Mouse (Mus musculus) ovary, postnatal 14 days (tissue): ENCODE measurements around the gene Paxbp1.

Experiments
- DNase-seq: peaks from one replicate; pipeline ENCODE4 v3.0.0; 2022; ENCODE audit warnings: low spot score

Paxbp1 gene

DNA sequence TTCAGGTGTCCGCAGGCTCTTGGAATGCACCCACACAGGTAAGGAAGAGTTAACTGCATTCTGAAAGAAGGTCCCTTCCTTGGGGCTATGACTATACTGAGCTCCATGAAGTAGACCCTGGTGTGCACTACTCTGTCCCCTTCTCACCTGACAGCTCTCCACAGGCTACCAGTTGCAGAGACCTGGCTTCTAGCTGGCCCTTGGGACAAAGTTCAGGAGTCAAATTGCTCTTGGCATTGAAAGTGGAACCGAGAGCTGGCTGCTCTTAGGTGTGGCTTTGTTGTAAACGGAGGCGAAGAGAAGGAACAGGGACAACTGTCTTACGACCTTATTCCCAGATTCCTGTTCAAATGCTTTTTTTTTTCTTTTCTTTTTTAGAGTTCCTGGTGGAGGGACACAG, 10.8 kb upstream of the Paxbp1 start:
- no peak for DNase-seq

DNA sequence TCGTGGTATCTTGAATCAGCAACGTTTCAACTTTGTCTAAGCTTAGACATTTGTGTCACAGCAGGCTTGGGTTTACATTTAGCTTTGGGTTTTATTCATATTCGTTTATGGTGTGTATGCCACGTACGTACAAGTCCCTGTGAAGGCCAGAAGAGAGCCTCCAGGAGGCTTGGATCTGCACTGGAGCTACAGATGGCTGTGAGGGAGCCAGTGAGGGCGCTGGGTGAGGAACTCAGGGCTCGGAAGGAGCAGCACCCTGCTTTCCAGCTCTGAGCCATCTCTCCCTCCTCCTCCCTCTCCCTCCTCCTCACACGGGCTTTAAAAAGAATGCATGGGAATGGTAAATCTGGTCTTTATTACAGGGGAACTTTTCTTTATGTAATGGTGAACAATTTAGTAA, 9.3 kb upstream of the Paxbp1 start:
- DNase-seq, result no peak

DNA sequence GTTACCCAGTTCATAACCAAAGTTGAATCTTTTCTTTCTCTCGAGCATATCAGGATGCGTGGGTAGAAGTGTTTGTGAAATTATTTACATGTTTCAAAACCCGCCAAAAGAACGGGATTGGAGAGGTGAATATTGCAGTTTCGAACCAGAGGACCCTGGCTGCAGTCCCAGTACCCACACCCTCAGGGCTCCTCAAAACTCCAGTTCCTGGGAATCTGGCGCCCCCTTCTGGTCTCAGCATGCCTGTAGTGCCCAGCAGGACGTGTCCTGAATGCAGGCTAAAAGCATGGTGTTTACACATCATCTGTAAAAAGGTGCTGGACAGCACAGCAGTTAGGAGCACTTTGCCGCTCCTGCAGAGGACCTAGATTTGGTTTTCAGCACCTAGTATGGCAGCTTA, 1.2 kb upstream of the Paxbp1 start:
- DNase-seq, result peak; percentile 29

DNA sequence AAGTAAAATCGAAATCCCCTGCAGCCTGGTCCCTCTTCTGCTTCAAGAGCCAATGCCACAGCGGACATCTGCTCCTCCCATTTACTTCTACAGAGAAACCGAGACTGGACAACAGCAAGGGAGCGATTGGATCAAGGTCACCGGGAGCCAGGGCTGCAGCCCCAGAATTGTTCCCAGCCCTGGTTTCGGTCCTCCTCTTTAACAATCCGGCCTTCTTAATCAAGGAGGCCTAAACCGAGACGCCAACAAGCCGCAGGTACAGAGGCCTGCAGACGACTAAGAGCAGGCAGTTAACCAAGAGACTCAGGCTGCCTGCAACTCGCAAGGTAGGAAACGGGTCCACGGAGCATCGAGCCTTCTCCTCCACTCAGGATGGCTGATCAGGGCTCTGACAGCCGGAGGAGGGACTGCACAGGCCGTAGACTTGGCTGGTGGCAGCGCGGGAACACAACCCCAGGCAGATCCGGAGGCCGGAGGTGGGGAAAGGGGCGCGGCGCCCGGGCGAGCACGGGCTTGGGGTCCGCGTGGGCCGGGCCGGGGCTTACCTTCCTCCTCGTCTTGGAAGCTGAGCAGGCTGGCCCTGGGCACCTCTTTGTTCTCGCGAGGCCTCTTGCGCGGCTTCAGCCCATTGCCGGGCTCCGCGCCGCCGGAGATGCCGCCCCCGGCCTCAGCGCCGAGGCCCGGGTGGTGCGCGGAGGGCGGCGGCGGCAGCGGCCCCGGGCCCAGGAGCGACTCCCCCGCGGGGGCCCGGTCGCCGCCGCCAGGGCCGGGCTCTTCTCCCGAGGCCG, 688 bp downstream of the Paxbp1 start:
- peak; percentile 53 for DNase-seq

DNA sequence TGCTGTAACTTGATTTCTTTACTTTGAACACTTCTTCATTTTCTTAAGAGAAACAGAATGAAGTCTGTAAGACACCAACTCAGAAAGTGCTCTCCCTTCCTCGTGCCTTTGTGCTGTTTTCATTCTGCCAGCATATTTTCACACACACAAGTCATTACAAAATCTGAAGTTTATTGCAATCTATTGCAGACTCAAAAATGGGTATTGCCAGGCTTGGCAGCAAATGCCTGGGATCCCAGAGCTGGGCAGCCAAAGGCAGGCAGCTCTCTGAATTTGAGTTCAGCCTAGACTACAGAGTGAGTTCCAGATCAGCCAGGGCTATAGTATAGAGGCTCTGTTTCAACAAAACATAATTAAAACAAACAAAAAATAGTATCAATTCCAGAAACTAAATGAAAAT, 1.7 kb downstream of the Paxbp1 start:
- DNase-seq, result no peak

DNA sequence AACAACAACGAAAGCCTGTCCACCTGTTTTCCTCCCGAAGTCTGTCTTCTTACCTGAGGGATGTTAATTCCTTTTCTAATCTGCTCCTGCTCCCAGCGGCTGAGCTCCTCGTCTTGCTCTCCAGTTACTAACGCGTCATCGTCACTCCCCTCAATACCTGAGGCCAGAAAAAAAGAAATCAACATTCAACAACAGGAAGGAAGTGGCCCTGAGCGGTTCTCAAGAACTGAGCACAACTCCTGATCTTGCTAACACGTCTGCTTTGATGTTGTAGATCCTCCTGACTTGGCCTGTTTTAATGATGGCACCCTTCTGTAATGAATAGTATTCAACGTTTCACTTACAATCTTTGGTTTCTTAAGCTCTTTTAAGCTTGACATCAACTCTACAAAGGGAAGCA, 8.5 kb downstream of the Paxbp1 start:
- no peak for DNase-seq

DNA sequence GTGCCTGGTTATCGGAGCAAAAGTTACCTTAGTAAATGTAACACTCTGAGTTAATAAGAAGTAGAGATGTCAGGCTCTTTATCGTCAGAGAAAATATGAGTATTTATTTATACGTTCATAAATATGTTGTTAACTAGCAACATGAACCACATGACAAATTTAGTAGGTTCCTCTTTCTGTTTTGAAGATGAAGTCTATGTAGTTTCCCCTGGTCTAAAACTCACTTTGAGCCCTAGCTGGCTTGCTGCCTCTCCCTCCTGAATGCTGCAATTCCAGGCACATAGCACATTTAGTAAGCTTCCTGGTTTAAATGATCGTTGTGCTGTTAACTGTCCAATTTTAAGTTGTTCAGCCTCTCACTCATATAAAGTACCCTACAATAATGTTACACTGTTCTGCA, 13.6 kb downstream of the Paxbp1 start:
- no peak for DNase-seq

DNA sequence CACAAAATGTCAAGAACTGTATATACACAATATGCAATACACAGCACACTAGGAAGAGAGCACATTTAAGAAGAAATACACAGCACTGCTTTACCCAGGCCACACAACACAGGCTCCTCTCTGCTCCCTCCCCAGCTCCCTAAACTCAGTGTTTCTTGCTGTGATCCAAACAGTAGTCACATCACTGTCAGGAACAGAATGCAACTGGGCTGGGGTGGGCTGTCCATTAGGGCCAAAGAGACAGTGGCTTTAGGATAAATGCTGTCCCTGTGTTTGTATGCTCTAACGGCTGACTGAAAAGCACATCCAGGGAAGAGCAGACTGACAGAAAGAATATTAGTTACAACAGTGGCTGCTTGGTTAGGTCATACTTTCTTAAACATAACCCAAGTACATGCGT, 14.4 kb downstream of the Paxbp1 start:
- DNase-seq, result no peak

DNA sequence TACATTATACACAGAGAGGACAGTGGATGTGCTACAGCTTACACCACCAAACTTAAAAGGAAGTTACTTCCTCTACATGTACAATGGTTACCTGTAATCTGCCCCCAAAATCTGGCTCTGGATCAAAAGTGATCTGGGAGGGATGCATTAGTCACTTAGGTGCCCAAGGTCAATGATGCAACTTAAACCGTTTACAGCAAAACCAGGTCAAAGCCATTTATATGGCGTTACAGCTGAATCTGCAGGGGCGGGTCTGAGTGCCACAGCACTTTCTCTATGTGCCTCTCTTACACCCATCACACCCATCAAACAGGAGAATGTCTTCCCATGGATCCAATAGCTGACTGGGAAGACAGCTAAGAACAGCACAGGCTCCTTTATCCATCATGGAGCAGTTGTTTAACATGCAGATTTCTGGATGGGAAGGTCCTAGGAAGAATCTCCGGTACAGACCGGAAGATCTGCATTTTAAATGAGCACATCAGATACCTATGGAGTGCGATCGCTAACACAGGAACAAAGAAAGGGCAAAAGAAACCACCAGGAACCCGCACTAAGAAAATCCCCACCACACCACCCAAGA, 15.1 kb downstream of the Paxbp1 start:
- no peak for DNase-seq

DNA sequence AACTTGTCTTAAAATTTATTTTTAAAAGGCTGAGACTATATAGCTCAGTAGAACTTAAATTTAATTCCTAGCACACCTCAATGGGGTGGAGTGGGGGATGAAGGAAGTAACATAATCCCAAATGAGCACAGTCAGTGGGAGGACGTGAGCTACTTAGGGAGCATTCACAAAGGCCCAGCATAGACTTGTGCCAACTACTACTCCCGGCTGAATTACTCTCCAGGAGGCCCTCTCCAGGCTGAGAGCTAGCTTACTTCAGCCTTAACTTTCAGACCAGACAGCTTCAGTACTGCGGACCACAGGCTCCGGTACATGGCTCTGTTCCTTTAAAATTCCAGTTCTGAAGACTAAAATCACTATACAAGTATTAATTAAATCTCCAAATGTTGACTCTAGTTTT, 18.1 kb downstream of the Paxbp1 start:
- DNase-seq, result no peak

DNA sequence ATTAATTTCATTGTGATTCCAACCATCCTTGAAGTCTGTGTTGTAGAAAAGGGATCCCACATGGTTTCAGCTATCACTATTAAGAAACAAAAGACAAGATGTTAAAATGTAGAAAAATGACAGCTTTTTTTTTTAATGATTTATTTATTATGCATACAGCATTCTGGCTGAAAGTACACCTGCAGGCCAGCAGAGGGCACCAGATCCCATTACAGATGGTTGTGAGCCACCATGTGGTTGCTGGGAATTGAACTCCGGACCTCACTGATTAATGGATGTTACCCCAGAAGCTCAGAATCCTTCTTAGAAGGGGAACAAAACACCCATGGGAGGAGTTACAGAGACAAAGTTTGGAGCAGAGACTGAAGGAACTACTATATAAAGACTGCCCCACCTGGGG, 21.0 kb downstream of the Paxbp1 start:
- DNase-seq, result no peak

DNA sequence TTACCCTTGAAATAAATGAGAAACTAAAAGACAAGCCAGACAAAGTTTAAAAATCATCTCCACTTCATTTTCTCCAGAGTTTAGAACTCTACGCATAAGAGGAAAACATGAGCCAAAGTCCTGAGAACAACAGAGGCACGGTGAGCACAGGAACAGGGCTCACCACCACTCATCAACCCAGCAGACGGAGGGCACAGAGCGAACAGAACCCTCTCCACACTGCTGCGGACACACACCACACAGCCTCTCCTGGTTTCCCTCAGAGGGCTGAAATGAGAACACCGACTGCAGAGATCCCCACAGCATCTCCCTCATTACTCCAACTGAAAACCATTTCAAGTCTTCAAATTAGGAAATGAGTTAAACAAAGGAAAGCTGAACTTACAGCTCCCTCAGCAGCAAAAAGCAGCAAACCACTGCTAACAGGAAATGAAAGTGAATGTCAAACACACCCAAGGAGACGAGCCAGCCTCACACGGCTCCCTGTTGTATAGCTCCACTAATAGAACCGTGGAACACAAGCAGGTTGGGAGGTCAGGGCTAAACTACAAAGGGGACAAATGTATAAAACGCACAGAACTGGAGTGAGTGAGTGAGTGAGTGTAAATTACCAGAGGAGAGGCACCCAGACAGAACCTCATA, 23.4 kb downstream of the Paxbp1 start:
- DNase-seq, result no peak

DNA sequence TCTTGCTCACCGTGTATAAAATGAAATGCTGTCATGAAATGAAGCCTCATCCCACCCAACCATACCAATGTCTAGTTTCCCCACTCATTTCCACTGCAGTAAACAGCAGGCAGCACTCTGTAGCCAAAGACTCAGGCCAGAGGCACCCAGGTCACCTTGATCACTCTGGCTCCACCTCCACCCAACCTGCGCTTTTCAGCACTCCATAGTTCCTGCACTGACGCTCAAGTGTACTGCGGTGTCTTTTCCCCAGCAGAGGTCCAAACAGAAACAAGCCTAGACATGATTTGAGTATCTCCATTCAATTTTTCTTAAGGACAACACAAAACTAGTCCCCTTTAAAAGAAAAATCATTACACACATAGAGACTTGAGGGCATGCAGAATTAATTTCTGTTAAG, 24.9 kb downstream of the Paxbp1 start:
- no peak for DNase-seq

DNA sequence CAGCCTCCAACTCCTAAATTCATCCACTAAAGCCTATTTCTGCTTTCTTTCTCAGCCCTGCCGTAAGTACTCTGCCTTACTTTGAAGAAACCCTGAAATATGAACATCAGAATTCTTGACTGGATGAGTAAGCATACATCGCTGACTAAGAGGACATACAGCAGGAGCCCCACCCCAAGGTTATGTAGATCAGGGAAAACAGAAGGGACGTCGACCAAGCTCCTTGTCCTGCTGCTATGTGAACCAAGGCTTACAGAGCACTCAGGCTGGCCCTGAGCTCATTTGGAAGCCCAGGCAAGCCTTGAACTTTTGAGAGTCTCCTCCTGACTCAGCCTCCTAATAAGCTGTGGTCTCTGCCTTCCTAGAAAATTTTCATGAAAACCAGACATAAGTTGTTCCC, 28.6 kb downstream of the Paxbp1 start:
- DNase-seq, result no peak

DNA sequence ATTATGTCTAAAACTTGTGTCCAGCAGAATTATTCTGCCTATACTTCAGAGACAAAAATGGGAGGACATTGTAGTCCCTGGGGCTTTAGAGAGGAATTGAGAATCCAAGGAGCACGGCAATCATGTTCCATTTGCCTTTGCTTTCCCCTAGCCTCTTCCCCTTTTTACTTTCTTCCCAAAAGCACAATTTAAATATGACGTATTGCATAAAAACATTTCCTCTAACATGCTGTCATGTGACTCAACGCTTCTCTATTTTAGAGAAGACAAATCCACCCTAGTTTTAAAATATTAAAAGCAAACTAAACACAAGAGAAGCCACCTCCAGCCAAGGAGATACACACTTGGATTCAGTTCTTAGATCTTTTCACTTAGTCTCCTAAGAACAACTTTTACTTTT, 32.5 kb downstream of the Paxbp1 start:
- no peak for DNase-seq

DNA sequence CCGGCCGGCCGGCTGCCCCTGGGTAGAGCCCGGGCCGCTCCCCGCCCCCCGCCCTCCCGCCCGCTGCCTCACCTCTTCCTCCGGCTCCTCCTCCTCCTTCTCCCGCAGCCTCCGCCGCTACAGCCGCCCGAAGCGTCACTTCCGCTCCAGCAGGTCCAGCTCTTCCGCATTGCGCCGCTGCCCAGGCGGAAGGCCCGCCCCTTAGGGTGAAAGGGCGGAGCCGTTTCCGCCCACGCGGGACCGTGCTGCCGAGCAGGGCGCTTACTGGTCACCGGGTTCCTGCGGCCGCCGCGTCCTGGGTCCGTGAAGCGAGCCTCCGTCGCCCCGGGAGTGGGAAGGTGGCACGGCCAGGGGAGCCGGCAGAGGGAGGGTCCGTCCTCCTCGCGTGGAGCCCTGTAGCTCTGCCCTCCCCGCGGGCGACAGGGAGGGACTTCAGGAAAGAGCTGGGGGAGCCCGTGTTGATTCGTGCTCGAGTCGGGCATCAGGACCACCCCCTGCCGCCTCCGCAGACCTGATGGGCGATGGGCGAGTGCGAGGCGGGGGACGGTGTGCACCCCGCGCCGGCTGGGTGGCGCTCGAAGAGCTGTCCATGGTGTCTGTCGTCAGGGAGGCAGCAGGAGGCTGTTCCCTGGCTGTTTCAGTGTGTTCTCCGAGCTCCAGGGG, 33.2 kb downstream of the Paxbp1 start, which contains the start of gene Synj1:
TSS of gene Synj1 (minus strand) at position 288 of the 663 bp plus-strand sequence.
- DNase-seq, result peak; percentile 84

DNA sequence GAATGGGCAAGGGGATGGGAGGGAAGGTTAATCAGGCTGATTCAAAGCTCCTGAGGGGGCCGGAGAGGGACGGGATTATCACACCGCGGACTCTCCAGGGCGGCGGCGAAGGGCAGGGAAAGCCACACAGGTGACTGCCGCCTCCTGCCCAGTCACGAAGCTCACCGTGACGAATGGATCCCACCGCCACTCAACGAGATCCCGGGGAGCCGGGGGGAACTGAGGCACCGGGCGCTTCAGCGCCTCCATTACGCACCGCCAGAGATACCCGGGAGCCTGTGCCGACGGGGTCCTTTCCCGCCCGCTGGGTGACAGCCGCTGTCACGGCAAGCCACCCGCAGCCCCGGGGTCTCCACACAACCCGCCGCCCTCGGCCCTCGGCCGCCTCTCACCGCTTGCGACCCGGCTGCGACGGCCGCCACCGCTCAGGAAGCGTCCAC, 33.7 kb downstream of the Paxbp1 start:
- no peak for DNase-seq

DNA sequence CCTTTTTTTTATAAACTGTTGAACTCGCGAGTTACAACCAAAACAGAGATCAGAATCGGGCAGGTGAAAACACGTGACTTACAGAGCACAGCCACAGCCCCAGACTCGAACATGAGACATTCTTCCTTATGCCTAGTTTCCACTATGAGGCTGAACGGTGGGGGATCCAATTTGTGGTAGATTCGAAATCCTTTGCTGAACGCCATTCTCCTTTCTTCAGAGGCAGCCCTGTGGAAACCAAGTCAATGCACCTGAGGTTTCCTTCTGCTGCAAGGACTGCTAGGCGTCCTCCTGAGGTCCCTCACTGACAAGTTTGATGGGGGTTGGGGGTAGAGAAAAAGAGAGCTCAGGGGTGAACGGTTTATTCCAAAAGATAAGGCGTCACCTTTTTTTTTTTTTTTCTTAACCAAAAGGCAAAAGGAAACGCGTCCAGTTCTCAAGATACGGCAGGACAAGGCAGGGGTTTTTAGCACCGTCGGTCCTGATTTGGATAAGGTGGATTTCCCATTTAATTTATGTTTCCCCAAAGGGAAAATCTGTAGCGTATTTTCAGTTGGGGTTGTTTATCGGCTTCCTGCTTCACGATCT, 34.3 kb downstream of the Paxbp1 start:
- DNase-seq, result no peak

DNA sequence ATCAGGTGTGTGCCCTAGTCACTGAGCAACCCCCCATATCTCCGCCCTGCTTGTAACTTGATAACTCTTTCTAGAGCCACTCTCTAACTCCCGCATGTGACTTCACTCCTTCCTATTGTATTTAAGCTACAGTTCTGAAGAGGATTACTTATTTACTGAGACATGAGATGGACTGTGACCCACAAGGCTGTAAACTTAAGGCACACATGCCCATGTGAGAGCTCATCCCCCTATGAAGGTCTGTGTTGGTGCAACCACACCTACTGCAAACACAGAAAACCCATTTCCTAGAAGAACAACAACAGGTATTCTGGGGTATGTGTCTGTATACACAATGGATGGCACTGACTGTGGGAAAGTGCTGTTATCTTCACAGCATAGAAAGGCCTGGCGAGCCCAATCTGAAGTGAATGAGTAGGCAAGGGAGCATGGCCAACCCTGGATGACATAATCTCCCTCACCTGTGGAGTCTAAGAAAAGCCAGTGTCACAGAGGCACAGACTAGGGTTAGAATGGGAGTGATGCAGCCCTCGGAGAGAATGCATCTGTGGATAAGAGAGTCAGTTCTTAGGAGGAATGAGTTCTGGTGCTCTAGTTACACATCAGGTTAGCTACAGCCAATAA, 39.3 kb downstream of the Paxbp1 start:
- DNase-seq, result no peak

DNA sequence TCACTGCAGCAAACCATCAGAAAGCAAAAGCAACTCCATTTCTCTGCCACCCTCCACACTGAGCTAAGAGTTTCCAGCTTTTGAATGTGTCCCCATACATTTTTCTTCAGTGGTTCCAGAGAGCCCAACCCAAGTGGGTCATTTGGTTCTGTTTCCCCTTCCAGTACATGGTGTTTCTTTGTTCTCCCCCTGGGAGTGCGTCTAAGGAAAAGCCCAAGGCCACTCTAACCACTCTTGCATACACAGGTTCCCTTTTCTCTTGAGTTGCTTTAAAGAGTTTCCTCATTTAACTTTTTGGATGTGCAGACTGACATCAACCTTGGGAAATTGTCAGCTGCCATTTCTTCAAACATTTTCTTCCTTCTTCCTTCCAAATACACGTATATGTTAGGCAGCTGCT, 43.2 kb downstream of the Paxbp1 start:
- no peak for DNase-seq

DNA sequence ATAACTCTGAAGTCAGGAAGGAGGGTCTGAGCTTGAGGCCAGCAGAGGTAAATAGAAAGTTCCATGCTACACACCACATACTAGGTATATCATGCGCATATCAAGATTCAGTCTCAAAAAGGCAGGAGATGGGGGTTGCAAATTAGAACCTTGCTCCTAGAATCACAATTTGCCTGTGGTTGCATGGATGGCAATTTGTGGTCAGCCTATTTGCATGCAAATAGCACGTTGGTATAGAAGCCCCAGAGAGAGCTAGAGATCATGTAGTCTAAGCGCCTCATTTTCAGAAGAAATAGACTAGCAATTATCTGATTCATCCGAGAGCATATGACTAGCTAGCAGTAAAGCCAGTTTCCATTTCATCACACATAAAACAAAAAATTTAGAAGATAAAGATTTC, 44.5 kb downstream of the Paxbp1 start:
- no peak for DNase-seq

DNA sequence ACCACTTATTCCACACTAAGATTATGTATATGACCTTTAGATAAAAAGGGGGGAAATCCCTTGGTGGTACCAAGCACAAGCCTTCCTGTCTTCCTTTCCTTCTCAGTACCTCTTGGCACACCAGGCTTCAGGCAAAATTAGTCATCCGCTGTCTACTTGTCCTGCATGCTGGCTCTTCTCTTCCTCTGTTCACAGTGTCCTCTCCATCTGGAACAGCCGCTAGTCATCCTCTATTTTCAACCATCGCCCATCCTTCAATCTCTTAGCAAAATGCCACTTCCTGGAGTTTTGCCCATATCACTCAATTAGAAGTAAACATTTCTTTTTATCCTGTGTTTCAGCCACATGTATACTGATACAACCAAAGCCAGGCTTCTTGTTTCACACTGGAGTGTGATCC, 46.5 kb downstream of the Paxbp1 start:
- no peak for DNase-seq
